Mouse (Mus musculus) heart, postnatal 0 days (tissue): ENCODE measurements at regions not wholly inside any gene's neighbourhood (a gene's known extent, or its start where the extent isn't known, plus 50 kb on each side); places are given as distances from the start of the nearest gene placed in this dataset.

Source experiments
- ATAC-seq: fragments of 200-750 bp; cut with Nextera tagmentation; 2 replicates; pipeline ENCODE4 v1.8.0; 2017; ENCODE audit warnings: low read depth, moderate number of reproducible peaks, moderate library complexity; ENCODE audit not compliant: insufficient read depth
- DNase-seq: peaks from one replicate; pipeline ENCODE4 v3.0.0-alpha.2; 2016; ENCODE audit warnings: low spot score
- H3K27ac ChIP-seq: fragments of 300-500 bp; sonication (generic); 2 replicates; pipeline ENCODE4 v1.5.1; 2014; ENCODE audit warnings: low read depth, mild to moderate bottlenecking
- H3K27me3 ChIP-seq: fragments of 300-500 bp; sonication (generic); 2 replicates; pipeline ENCODE4 v1.6.1; 2014; ENCODE audit warnings: low read length, mixed read lengths; ENCODE audit not compliant: control insufficient read depth, insufficient read depth
- H3K36me3 ChIP-seq: fragments of 300-500 bp; sonication (generic); replicated peaks from 2 replicates; pipeline ENCODE4 v1.6.1; 2014; ENCODE audit warnings: low read length, mixed read lengths; ENCODE audit not compliant: control insufficient read depth, insufficient read depth
- H3K4me1 ChIP-seq: fragments of 300-500 bp; sonication (generic); 2 replicates; pipeline ENCODE4 v1.6.1; 2014; ENCODE audit warnings: antibody characterized with exemption; ENCODE audit not compliant: control insufficient read depth, insufficient read depth
- H3K4me2 ChIP-seq: fragments of 300-500 bp; sonication (generic); 2 replicates; pipeline ENCODE4 v1.6.1; 2014; ENCODE audit warnings: low read depth, mild to moderate bottlenecking, low read length, moderate library complexity
- H3K4me3 ChIP-seq: fragments of 300-500 bp; sonication (generic); 2 replicates; pipeline ENCODE4 v1.5.1; 2014; ENCODE audit warnings: low read depth, low read length
- H3K9ac ChIP-seq: fragments of 300-500 bp; sonication (generic); replicated peaks from 2 replicates; pipeline ENCODE4 v1.6.1; 2014; ENCODE audit warnings: low read depth, low read length, mixed read lengths
- H3K9me3 ChIP-seq: fragments of 300-500 bp; sonication (generic); replicated peaks from 2 replicates; pipeline ENCODE4 v1.6.1; 2016; ENCODE audit warnings: low read length; ENCODE audit not compliant: control insufficient read depth
- CTCF ChIP-seq: IDR thresholded peaks from 2 replicates; pipeline ENCODE4 v1.5.1; 2016; ENCODE audit warnings: antibody characterized with exemption, control low read depth, low read depth
- EP300 ChIP-seq: IDR thresholded peaks from 2 replicates; pipeline ENCODE4 v1.6.1; 2016; ENCODE audit warnings: antibody characterized with exemption, low read depth
- WGBS: fragments of 180-500 bp; shearing (Covaris S2); extraction: QIAGEN DNeasy Blood & Tissue Kit; methylation state at CpG from one replicate; pipeline ENCODE4 v1.1.7; 2014; 5-methylcytosine and 5-hydroxymethylcytosine counted together

DNA sequence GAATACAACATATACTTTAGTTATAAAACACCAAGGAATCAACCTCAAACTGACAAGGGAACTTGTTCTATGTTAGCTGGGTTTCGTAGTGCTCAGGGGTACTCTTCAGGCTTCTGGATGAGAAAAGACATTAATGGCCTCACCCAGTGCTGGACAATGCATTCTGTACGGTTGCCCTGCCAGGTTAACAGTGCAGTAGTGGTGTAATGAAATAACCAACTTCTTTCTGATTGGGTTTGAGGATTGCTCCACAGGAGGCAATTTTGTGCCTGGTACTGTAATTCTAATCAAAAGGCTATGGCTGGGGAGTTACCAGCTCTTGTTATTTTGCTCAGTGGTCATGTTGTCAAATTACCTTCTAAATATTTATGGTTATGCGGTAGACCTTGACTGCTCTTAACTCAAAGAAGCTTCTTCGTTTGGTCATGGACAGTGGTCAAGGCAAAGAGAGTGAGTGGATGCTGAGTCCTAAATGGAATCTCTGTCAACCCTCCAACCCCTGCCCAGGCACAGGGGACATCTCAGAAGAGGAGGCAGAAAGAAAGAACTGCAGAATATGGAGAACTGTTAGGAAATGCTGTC lies 158.8 kb upstream of the B3gat2 start:
- DNase-seq, result no peak
- Histone ChIP-seq H3K9me3 (no peaks in the 10 kb centered on the region), H3K4me1 (no peaks in the 10 kb centered on the region), H3K4me3 (no peak overlapping the region), H3K36me3 (no peaks in the 10 kb centered on the region), H3K27ac (no peak overlapping the region), H3K9ac (no peak overlapping the region), H3K4me2 (no peak overlapping the region), H3K27me3 (no peaks in the 10 kb centered on the region)
- 75% methylated on average over 4 of the region's 4 CpGs for WGBS
- TF ChIP-seq CTCF (no peak), EP300 (no peak)
- no peak for ATAC-seq

DNA sequence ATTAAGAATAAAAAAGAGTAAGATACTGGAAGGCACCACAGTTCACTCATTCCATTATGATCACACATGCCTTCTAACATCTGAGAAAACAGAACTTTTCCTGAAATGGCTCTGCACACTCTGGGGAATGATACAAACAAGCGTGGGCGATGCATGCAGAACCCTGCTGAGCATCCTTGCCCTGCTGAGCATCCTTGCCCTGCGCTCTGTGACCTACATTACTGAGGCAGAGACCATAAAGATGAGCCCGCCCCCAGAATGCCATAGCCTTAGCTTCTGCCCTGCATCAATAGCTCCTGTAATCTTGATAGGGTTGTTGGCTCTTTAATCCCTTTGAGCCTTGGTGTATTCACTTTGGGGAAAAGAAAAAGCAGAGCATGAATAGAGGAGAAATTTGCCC lies 132.2 kb upstream of the B3gat2 start:
- H3K4me3 ChIP-seq, result no peak overlapping the region
- ATAC-seq, result no peak
- WGBS, result 67% methylated on average over 4 of the region's 4 CpGs

DNA sequence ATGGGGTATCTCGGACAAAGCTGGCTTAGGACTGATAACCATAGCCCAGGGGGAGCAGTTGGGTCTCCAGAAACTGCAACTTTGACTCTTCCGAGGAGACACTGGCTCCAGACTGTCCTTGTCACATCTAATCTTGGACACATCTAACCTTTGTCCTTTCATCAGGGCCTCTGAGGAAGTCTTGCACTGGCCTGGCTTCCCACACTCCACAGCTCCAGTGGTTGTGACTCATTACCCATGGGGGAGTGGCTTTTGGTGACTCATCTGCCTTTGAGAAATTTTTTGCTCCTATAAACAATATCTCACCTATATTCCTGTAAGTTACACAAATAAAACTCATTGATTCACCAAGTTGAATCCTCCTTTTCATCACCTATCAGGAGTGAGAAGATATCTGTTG lies 116.5 kb upstream of the B3gat2 start:
- no peak for DNase-seq
- Histone ChIP-seq H3K27ac (no peak overlapping the region), H3K4me1 (no peaks in the 10 kb centered on the region), H3K36me3 (no peaks in the 10 kb centered on the region), H3K4me2 (no peak overlapping the region), H3K9ac (no peak overlapping the region), H3K4me3 (no peak overlapping the region), H3K27me3 (no peaks in the 10 kb centered on the region), H3K9me3 (no peaks in the 10 kb centered on the region)
- ATAC-seq, result no peak
- WGBS, result 57% methylated on average over 2 of the region's 2 CpGs
- no peak for TF ChIP-seq EP300
- TF ChIP-seq CTCF, result no peak

More for the DNA sequence above, 132.2 kb upstream of the B3gat2 start:
- no peak overlapping the region for H3K9ac ChIP-seq
- DNase-seq, result no peak
- no peaks in the 10 kb centered on the region for H3K27me3 ChIP-seq
- no peak overlapping the region for H3K27ac ChIP-seq
- no peak for TF ChIP-seq CTCF
- no peak for TF ChIP-seq EP300
- H3K36me3 ChIP-seq, result no peaks in the 10 kb centered on the region
- H3K9me3 ChIP-seq, result no peaks in the 10 kb centered on the region
- no peaks in the 10 kb centered on the region for H3K4me1 ChIP-seq
- H3K4me2 ChIP-seq, result no peak overlapping the region

DNA sequence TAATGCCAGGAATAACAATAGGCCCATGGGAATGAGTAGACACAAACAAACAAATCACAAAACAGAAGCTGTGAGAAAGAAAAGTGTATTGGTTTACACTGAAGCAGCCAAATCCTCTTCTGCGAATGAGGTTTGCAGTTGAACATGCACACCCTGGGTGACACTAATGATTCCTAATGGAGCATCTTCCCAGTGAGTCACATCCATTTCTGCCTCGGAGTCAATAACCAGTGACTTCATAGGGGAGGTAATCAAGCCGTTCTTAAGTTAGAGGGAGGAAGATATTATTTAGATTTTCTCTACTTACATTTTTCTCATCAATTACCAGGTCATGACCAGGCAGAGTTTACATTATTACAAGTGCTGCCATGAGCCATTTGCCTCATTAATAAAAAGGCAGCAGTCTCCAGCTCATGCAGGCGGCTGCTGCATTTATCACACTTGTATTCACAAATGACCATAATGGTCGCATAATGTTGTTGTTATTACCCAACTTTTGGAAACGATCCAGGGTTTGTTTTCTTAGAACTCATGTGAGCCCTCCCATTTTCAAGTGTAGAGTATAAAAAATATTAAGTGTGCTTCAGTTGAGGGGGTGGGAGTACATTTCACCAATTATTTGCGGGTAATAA lies 112.6 kb upstream of the B3gat2 start:
- Histone ChIP-seq H3K27me3 (no peaks in the 10 kb centered on the region), H3K27ac (no peak overlapping the region), H3K36me3 (no peaks in the 10 kb centered on the region), H3K4me2 (no peak overlapping the region), H3K9me3 (no peaks in the 10 kb centered on the region), H3K9ac (no peak overlapping the region), H3K4me3 (no peak overlapping the region), H3K4me1 (no peaks in the 10 kb centered on the region)
- TF ChIP-seq CTCF (no peak), EP300 (no peak)
- no peak for ATAC-seq
- WGBS, result 77% methylated on average over 7 of the region's 7 CpGs
- no peak for DNase-seq

DNA sequence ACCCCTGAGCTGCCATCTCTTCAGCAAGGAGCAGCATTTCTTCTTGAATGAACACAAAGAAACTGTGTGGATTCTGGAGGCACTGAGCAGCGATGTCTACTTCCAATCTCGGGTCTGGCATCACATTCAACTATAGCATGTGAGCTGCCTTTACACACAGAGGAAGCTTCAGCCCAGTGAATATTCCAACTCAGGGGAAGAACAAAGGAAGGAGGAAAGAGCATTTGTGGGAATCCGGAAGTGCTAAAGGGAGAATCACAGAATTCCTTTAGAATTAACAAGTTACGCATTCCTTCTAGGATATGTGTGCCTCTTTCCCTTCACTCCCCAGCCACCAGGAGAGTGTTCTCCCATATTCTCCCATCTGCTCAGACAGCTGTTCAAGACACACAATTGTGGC lies 111.7 kb upstream of the B3gat2 start:
- H3K36me3 ChIP-seq, result no peaks in the 10 kb centered on the region

DNA sequence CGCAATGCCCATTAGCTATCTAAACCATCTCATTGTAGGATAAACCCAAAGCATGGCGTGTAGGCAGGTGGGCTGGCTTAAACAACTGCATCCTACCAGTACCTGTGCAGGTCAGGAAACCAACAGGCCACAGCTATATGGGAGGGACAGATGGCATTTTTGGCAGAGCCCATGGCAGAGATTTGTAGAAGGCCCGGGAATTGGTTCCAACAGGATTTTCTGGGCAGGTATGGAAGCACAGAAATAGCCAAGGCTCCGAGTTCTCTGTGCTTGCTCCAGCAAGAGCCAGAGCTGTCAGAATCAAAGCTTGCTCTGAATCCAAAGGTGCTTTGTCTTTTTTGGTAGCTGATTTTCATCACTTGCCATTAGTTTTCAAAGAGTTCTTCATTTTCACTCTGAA lies 107.9 kb upstream of the B3gat2 start:
- Histone ChIP-seq H3K36me3 (no peaks in the 10 kb centered on the region), H3K27me3 (no peaks in the 10 kb centered on the region)
- no peak for TF ChIP-seq EP300

More for the DNA sequence above, 111.7 kb upstream of the B3gat2 start:
- TF ChIP-seq CTCF (no peak), EP300 (no peak)
- Histone ChIP-seq H3K4me2 (no peak overlapping the region), H3K4me3 (no peak overlapping the region), H3K9me3 (no peaks in the 10 kb centered on the region), H3K9ac (no peak overlapping the region), H3K4me1 (no peaks in the 10 kb centered on the region), H3K27ac (no peak overlapping the region), H3K27me3 (no peaks in the 10 kb centered on the region)
- no peak for ATAC-seq
- WGBS, result 56% methylated on average over 4 of the region's 4 CpGs
- no peak for DNase-seq

More for the DNA sequence above, 107.9 kb upstream of the B3gat2 start:
- no peak overlapping the region for H3K27ac ChIP-seq
- DNase-seq (no peak), ATAC-seq (no peak)
- H3K4me3 ChIP-seq, result no peak overlapping the region
- H3K9ac ChIP-seq, result no peak overlapping the region
- H3K4me1 ChIP-seq, result no peaks in the 10 kb centered on the region
- 81% methylated on average over 4 of the region's 4 CpGs for WGBS
- no peak overlapping the region for H3K4me2 ChIP-seq
- no peaks in the 10 kb centered on the region for H3K9me3 ChIP-seq
